Mouse (Mus musculus) mature B cell (primary cell): ENCODE measurements around the gene Tsc22d4.
"Not testable (repeated sequence)": the region's sequence is repeated elsewhere in the genome, so short reads cannot be mapped to it uniquely, and the experiment has no call there.

Source experiments
- in situ Hi-C: fragments of 300-500 bp; cut with MboI; formaldehyde crosslinking; loops from 2 replicates; pipeline ENCODE4 v1.14.3; 2019

The Tsc22d4 gene

GRCm38 (mm10) chr5:137741023-137741931, 4.3 kb upstream of the Tsc22d4 start, which contains the start of gene Nyap1:
Nyap1 (minus strand) TSS chr5:137741607.
- in situ Hi-C loops = no loop called here

- in situ Hi-C loops = no loop called here
Observed at GRCm38 (mm10) chr5:137742048-137742447, 3.5 kb upstream of the Tsc22d4 start.

GRCm38 (mm10) chr5:137742836-137743235, 2.7 kb upstream of the Tsc22d4 start:
- in situ Hi-C loops = no loop called here

GRCm38 (mm10) chr5:137744197-137744596, 1.3 kb upstream of the Tsc22d4 start:
- in situ Hi-C loops = no loop called here

- in situ Hi-C loops = no loop called here
Observed at GRCm38 (mm10) chr5:137746282-137746850, 836 bp downstream of the Tsc22d4 start.

- in situ Hi-C loops = no loop called here
Observed at GRCm38 (mm10) chr5:137746851-137747325, 1.4 kb downstream of the Tsc22d4 start.

- in situ Hi-C loops = no loop called here
Observed at GRCm38 (mm10) chr5:137747326-137747961, 1.9 kb downstream of the Tsc22d4 start.

- in situ Hi-C loops = no loop called here
Observed at GRCm38 (mm10) chr5:137748130-137748770, 2.7 kb downstream of the Tsc22d4 start.

GRCm38 (mm10) chr5:137749196-137749836, 3.8 kb downstream of the Tsc22d4 start:
- in situ Hi-C loops = no loop called here

GRCm38 (mm10) chr5:137750212-137750611, 4.7 kb downstream of the Tsc22d4 start:
- in situ Hi-C loops = not testable (repeated sequence)

- in situ Hi-C loops = no loop called here
Observed at GRCm38 (mm10) chr5:137751221-137751887, 5.8 kb downstream of the Tsc22d4 start.

GRCm38 (mm10) chr5:137751988-137752387, 6.5 kb downstream of the Tsc22d4 start:
- in situ Hi-C loops = no loop called here

GRCm38 (mm10) chr5:137753111-137753832, 7.7 kb downstream of the Tsc22d4 start:
- in situ Hi-C loops = no loop called here

- in situ Hi-C loops = no loop called here
Observed at GRCm38 (mm10) chr5:137755425-137755824, 9.9 kb downstream of the Tsc22d4 start.

GRCm38 (mm10) chr5:137756106-137756505, 10.6 kb downstream of the Tsc22d4 start:
- in situ Hi-C loops = no loop called here

GRCm38 (mm10) chr5:137756882-137757661, 11.5 kb downstream of the Tsc22d4 start:
- in situ Hi-C loops = no loop called here

- in situ Hi-C loops = no loop called here
Observed at GRCm38 (mm10) chr5:137757887-137758286, 12.4 kb downstream of the Tsc22d4 start.

GRCm38 (mm10) chr5:137758921-137759534, 13.5 kb downstream of the Tsc22d4 start:
- in situ Hi-C loops = no loop called here

GRCm38 (mm10) chr5:137759971-137760412, 14.5 kb downstream of the Tsc22d4 start:
- in situ Hi-C loops = loop anchor here (5.0 kb wide), 1 partner anchor 108 kb away; no protein-coding TSS in a partner anchor
